Mouse (Mus musculus): ENCODE measurements around the gene Ube4a. TPM values are rescaled to one million over a fixed set of nuclear protein-coding genes. Genes with fewer than 3 reads are reported as not detected.

The Ube4a gene
- polyA plus RNA-seq, 1 experiment from 2014 or later = 32.0 TPM

- Histone ChIP-seq H3K27ac (ENCODE audit: low read depth, low read length) (peak overlapping the region; percentile 99), H3K4me1 (replicated peaks; ENCODE audit: control insufficient read depth, insufficient read depth, low read length) (peaks cover 13% of the 10 kb centered on the region; the same call in 1 of the 2 replicates), H3K4me3 (ENCODE audit: low read depth, low read length) (peak overlapping the region; percentile 90), H3K4me2 (ENCODE audit: low read depth, low read length, severe bottlenecking) (peak overlapping the region; percentile 77), H3K9me3 (ENCODE audit: control insufficient read depth, low read length) (no peaks in the 10 kb centered on the region), H3K36me3 (ENCODE audit: control insufficient read depth, insufficient read depth, low read length) (no peaks in the 10 kb centered on the region; the same call in 1 of the 2 replicates), H3K9ac (ENCODE audit: low read length) (peak overlapping the region; percentile 93), H3K27me3 (ENCODE audit: control insufficient read depth, insufficient read depth, low read length) (no peaks in the 10 kb centered on the region)
- 0% methylated on average over 21 of the region's 21 CpGs for whole genome bisulfite sequencing
- ATAC-seq (replicated peaks; ENCODE audit: low FRiP score) (no peak), DNase-seq (ENCODE audit: low spot score) (peak; percentile 56)
Observed at GRCm38 (mm10) chr9:44882981-44883569, 82.3 kb downstream of the Ube4a start.

- DNase-seq (ENCODE audit: low spot score) = peak; percentile 84
- peak overlapping the region; percentile 93 for H3K9ac ChIP-seq (ENCODE audit: low read length)
- no peaks in the 10 kb centered on the region; the same call in 1 of the 2 replicates for H3K36me3 ChIP-seq (ENCODE audit: control insufficient read depth, insufficient read depth, low read length)
- H3K4me1 ChIP-seq (replicated peaks; ENCODE audit: control insufficient read depth, insufficient read depth, low read length) = peaks cover 14% of the 10 kb centered on the region; the same call in 1 of the 2 replicates
- peak; percentile 53 for ATAC-seq (replicated peaks; ENCODE audit: low FRiP score)
- under 1% methylated on average over 26 of the region's 27 CpGs for WGBS
- H3K27ac ChIP-seq (ENCODE audit: low read depth, low read length) = peak overlapping the region; percentile 99
- H3K9me3 ChIP-seq (ENCODE audit: control insufficient read depth, low read length) = no peaks in the 10 kb centered on the region
- peak overlapping the region; percentile 77 for H3K4me2 ChIP-seq (ENCODE audit: low read depth, low read length, severe bottlenecking)
- peak overlapping the region; percentile 90 for H3K4me3 ChIP-seq (ENCODE audit: low read depth, low read length)
- H3K27me3 ChIP-seq (ENCODE audit: control insufficient read depth, insufficient read depth, low read length) = no peaks in the 10 kb centered on the region
Observed at GRCm38 (mm10) chr9:44882436-44882980, 82.9 kb downstream of the Ube4a start.

- H3K9me3 ChIP-seq (ENCODE audit: control insufficient read depth, low read length) = no peaks in the 10 kb centered on the region
- 0% methylated on average over 29 of the region's 29 CpGs for WGBS
- H3K36me3 ChIP-seq (ENCODE audit: control insufficient read depth, insufficient read depth, low read length) = no peaks in the 10 kb centered on the region; the same call in 1 of the 2 replicates
- DNase-seq (ENCODE audit: low spot score) (peak; percentile 92), ATAC-seq (replicated peaks; ENCODE audit: low FRiP score) (peak; percentile 81)
- peak overlapping the region; percentile 77 for H3K4me2 ChIP-seq (ENCODE audit: low read depth, low read length, severe bottlenecking)
- H3K9ac ChIP-seq (ENCODE audit: low read length) = peak overlapping the region; percentile 93
- peak overlapping the region; percentile 90 for H3K4me3 ChIP-seq (ENCODE audit: low read depth, low read length)
- peak overlapping the region; percentile 99 for H3K27ac ChIP-seq (ENCODE audit: low read depth, low read length)
- peaks cover 17% of the 10 kb centered on the region; the same call in 1 of the 2 replicates for H3K4me1 ChIP-seq (replicated peaks; ENCODE audit: control insufficient read depth, insufficient read depth, low read length)
- H3K27me3 ChIP-seq (ENCODE audit: control insufficient read depth, insufficient read depth, low read length) = no peaks in the 10 kb centered on the region
Observed at GRCm38 (mm10) chr9:44881941-44882435, 83.4 kb downstream of the Ube4a start.

GRCm38 (mm10) chr9:44881221-44881871 is 84.1 kb downstream of the Ube4a start, which contains the start of gene Kmt2a:
Gene Kmt2a (minus strand): TSS chr9:44881296.
- H3K9ac ChIP-seq (ENCODE audit: low read length) = peak within 1 kb of the TSS; percentile 96
- H3K36me3 ChIP-seq (ENCODE audit: control insufficient read depth, insufficient read depth, low read length) = no peaks in the 10 kb centered on the region; the same call in 1 of the 2 replicates
- H3K27ac ChIP-seq (ENCODE audit: low read depth, low read length) = peak within 1 kb of the TSS; percentile 99
- H3K27me3 ChIP-seq (ENCODE audit: control insufficient read depth, insufficient read depth, low read length) = no peaks in the 10 kb centered on the region
- H3K4me2 ChIP-seq (ENCODE audit: low read depth, low read length, severe bottlenecking) = peak within 1 kb of the TSS; percentile 97
- ATAC-seq (replicated peaks; ENCODE audit: low FRiP score) (peak; percentile 78), DNase-seq (ENCODE audit: low spot score) (peak; percentile 100)
- H3K4me1 ChIP-seq (replicated peaks; ENCODE audit: control insufficient read depth, insufficient read depth, low read length) = peaks cover 17% of the 10 kb centered on the region; the same call in 1 of the 2 replicates
- under 1% methylated on average over 48 of the region's 71 CpGs for WGBS
- H3K9me3 ChIP-seq (ENCODE audit: control insufficient read depth, low read length) = no peaks in the 10 kb centered on the region
- peak within 1 kb of the TSS; percentile 90 for H3K4me3 ChIP-seq (ENCODE audit: low read depth, low read length)

- DNase-seq (ENCODE audit: low spot score) (peak; percentile 69), ATAC-seq (replicated peaks; ENCODE audit: low FRiP score) (no peak; the same call in 1 of the 2 replicates)
- Histone ChIP-seq H3K9ac (ENCODE audit: low read length) (peak overlapping the region; percentile 96), H3K9me3 (ENCODE audit: control insufficient read depth, low read length) (no peaks in the 10 kb centered on the region), H3K4me1 (replicated peaks; ENCODE audit: control insufficient read depth, insufficient read depth, low read length) (peaks cover 17% of the 10 kb centered on the region; the same call in 1 of the 2 replicates), H3K36me3 (ENCODE audit: control insufficient read depth, insufficient read depth, low read length) (no peaks in the 10 kb centered on the region; the same call in 1 of the 2 replicates), H3K4me3 (ENCODE audit: low read depth, low read length) (peak overlapping the region; percentile 90), H3K4me2 (ENCODE audit: low read depth, low read length, severe bottlenecking) (peak overlapping the region; percentile 97), H3K27me3 (ENCODE audit: control insufficient read depth, insufficient read depth, low read length) (no peaks in the 10 kb centered on the region), H3K27ac (ENCODE audit: low read depth, low read length) (peak overlapping the region; percentile 99)
- WGBS = under 1% methylated on average over 44 of the region's 44 CpGs
Observed at GRCm38 (mm10) chr9:44880309-44881081, 84.9 kb downstream of the Ube4a start.

GRCm38 (mm10) chr9:44879694-44880271 is 85.6 kb downstream of the Ube4a start:
- peak overlapping the region; percentile 96 for H3K9ac ChIP-seq (ENCODE audit: low read length)
- no peaks in the 10 kb centered on the region for H3K9me3 ChIP-seq (ENCODE audit: control insufficient read depth, low read length)
- H3K27ac ChIP-seq (ENCODE audit: low read depth, low read length) = peak overlapping the region; percentile 99; the same call in 1 of the 2 replicates
- no peaks in the 10 kb centered on the region; the same call in 1 of the 2 replicates for H3K36me3 ChIP-seq (ENCODE audit: control insufficient read depth, insufficient read depth, low read length)
- H3K4me1 ChIP-seq (replicated peaks; ENCODE audit: control insufficient read depth, insufficient read depth, low read length) = peaks cover 17% of the 10 kb centered on the region; the same call in 1 of the 2 replicates
- DNase-seq (ENCODE audit: low spot score) (peak; percentile 53), ATAC-seq (replicated peaks; ENCODE audit: low FRiP score) (no peak)
- H3K4me2 ChIP-seq (ENCODE audit: low read depth, low read length, severe bottlenecking) = peak overlapping the region; percentile 97
- WGBS = under 1% methylated on average over 13 of the region's 13 CpGs
- no peaks in the 10 kb centered on the region for H3K27me3 ChIP-seq (ENCODE audit: control insufficient read depth, insufficient read depth, low read length)
- peak overlapping the region; percentile 90 for H3K4me3 ChIP-seq (ENCODE audit: low read depth, low read length)

- peak overlapping the region; percentile 97 for H3K4me2 ChIP-seq (ENCODE audit: low read depth, low read length, severe bottlenecking)
- H3K36me3 ChIP-seq (ENCODE audit: control insufficient read depth, insufficient read depth, low read length) = no peaks in the 10 kb centered on the region; the same call in 1 of the 2 replicates
- DNase-seq (ENCODE audit: low spot score) = no peak
- H3K9me3 ChIP-seq (ENCODE audit: control insufficient read depth, low read length) = no peaks in the 10 kb centered on the region
- H3K4me1 ChIP-seq (replicated peaks; ENCODE audit: control insufficient read depth, insufficient read depth, low read length) = peaks cover 17% of the 10 kb centered on the region; the same call in 1 of the 2 replicates
- 34% methylated on average over 9 of the region's 9 CpGs for WGBS
- peak overlapping the region; percentile 99; the same call in 1 of the 2 replicates for H3K27ac ChIP-seq (ENCODE audit: low read depth, low read length)
- peak overlapping the region; percentile 96 for H3K9ac ChIP-seq (ENCODE audit: low read length)
- no peak for ATAC-seq (replicated peaks; ENCODE audit: low FRiP score)
- peak overlapping the region; percentile 90 for H3K4me3 ChIP-seq (ENCODE audit: low read depth, low read length)
- H3K27me3 ChIP-seq (ENCODE audit: control insufficient read depth, insufficient read depth, low read length) = no peaks in the 10 kb centered on the region
Observed at GRCm38 (mm10) chr9:44878776-44879500, 86.5 kb downstream of the Ube4a start.
